Mouse (Mus musculus): Measurements from ENCODE around the gene Tlcd2.

Tlcd2 gene

GRCm38 (mm10) chr11:75519834-75520633, 58.5 kb downstream of the Tlcd2 start:
- in situ Hi-C loops (cut with MboI, MseI), result no loop called here
